Mouse (Mus musculus) kidney, embryonic 16.5 days (tissue): Measurements from ENCODE around the gene Kdm5b. TPM values are rescaled to one million over a fixed set of nuclear protein-coding genes. Genes with fewer than 3 reads are reported as not detected.
"Not testable (repeated sequence)": the region's sequence is repeated elsewhere in the genome, so short reads cannot be mapped to it uniquely, and the experiment has no call there.

ENCODE experiments used
- ATAC-seq: fragments of 200-750 bp; cut with Nextera tagmentation; 2 replicates; pipeline ENCODE4 v1.8.0; 2017; ENCODE audit warnings: moderate TSS enrichment; ENCODE audit not compliant: low FRiP score, low TSS enrichment
- H3K27ac ChIP-seq: fragments of 300-500 bp; sonication (generic); 2 replicates; pipeline ENCODE4 v1.5.1; 2014; ENCODE audit warnings: low read length
- H3K27me3 ChIP-seq: fragments of 300-500 bp; sonication (generic); 2 replicates; pipeline ENCODE4 v1.6.1; 2014; ENCODE audit warnings: low read length, control low read depth, mixed read lengths; ENCODE audit not compliant: insufficient read depth
- H3K36me3 ChIP-seq: fragments of 300-500 bp; sonication (generic); 2 replicates; pipeline ENCODE4 v1.6.1; 2014; ENCODE audit warnings: low read length, control low read depth, mixed read lengths; ENCODE audit not compliant: insufficient read depth
- H3K4me1 ChIP-seq: fragments of 300-500 bp; sonication (generic); 2 replicates; pipeline ENCODE4 v1.6.1; 2014; ENCODE audit warnings: low read length, control low read depth, mixed read lengths; ENCODE audit not compliant: insufficient read depth
- H3K4me2 ChIP-seq: fragments of 300-500 bp; sonication (generic); replicated peaks from 2 replicates; pipeline ENCODE4 v1.6.1; 2014; ENCODE audit warnings: low read depth, low read length
- H3K4me3 ChIP-seq: fragments of 300-500 bp; sonication (generic); 2 replicates; pipeline ENCODE4 v1.5.1; 2014; ENCODE audit warnings: mild to moderate bottlenecking, low read length
- H3K9ac ChIP-seq: fragments of 300-500 bp; sonication (generic); replicated peaks from 2 replicates; pipeline ENCODE4 v1.6.1; 2014; ENCODE audit warnings: low read length
- H3K9me3 ChIP-seq: fragments of 300-500 bp; sonication (generic); 2 replicates; pipeline ENCODE4 v1.6.1; 2016; ENCODE audit warnings: low read length, control low read depth
- WGBS: fragments of 180-500 bp; shearing (Covaris S2); extraction: QIAGEN DNeasy Blood & Tissue Kit; methylation state at CpG from one replicate; pipeline ENCODE4 v1.1.7; 2014; 5-methylcytosine and 5-hydroxymethylcytosine counted together
- polyA plus RNA-seq: library from polyadenylated mRNA; unstranded; fragments of >200 nt; fragmentation: Nextera tagmentation; extraction: Ambion mirVana; gene quantifications from 2 replicates; pipeline ENCODE4 v1.2.1, GENCODE M21; 2015

Kdm5b gene
- polyA plus RNA-seq, 1 experiment from 2014 or later = 47.4 TPM

DNA sequence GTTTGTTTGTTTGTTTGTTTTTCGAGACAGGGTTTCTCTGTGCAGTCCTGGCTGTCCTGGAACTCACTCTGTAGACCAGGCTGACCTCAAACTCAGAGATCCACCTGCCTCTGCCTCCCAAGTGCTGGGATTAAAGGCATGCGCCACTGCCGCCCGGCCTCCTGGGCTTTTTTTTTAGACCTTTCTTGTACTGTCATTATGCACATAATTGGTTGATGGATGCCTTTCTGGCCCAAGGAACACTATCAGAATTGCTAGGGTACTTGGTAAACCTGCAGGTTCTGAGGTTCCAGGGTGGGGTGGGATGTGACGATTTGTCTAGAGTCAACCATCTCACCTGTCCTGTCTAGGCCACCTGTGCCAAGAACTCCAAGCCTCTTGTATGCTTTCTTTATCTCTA lies 40.8 kb upstream of the Kdm5b start:
- not testable (repeated sequence) for H3K4me1 ChIP-seq, H3K4me3 ChIP-seq, H3K36me3 ChIP-seq, H3K27ac ChIP-seq, H3K4me2 ChIP-seq, H3K9me3 ChIP-seq, H3K27me3 ChIP-seq, ATAC-seq, H3K9ac ChIP-seq
- WGBS = 93% methylated on average over 5 of the region's 5 CpGs

- Histone ChIP-seq H3K4me1 (peaks cover 10% of the 10 kb centered on the region), H3K27ac (no peak overlapping the region), H3K9ac (no peak overlapping the region), H3K9me3 (no peaks in the 10 kb centered on the region), H3K27me3 (no peaks in the 10 kb centered on the region), H3K4me2 (no peak overlapping the region), H3K36me3 (no peaks in the 10 kb centered on the region), H3K4me3 (no peak overlapping the region)
- WGBS = 84% methylated on average over 8 of the region's 8 CpGs
- no peak for ATAC-seq
Observed at GRCm38 (mm10) chr1:134520001-134520721, 39.8 kb upstream of the Kdm5b start.

DNA sequence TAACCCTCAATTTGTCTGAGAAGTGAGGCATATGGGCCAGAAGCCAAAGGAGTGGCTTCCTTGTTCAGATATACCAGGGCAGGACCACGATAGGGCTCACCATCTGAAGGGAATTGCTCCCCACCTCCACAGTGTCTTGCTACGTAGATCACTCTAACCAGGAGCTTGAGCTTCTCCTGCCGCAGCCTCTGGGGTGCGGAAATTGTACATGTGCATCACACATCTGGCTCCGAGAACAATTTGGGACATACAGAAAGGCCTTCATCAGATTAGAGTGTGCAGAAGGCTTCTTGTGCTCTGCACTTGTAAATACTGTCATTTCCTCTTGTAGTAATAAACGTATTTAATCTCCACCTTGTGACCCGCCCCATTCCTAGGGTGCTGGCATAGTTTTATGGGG lies 38.8 kb upstream of the Kdm5b start:
- no peak overlapping the region for H3K9ac ChIP-seq
- peaks cover 5% of the 10 kb centered on the region for H3K4me1 ChIP-seq
- no peaks in the 10 kb centered on the region for H3K27me3 ChIP-seq
- H3K27ac ChIP-seq = no peak overlapping the region
- no peak for ATAC-seq
- WGBS = 76% methylated on average over 7 of the region's 7 CpGs
- no peaks in the 10 kb centered on the region for H3K36me3 ChIP-seq
- H3K4me3 ChIP-seq = no peak overlapping the region
- H3K4me2 ChIP-seq = no peak overlapping the region
- no peaks in the 10 kb centered on the region for H3K9me3 ChIP-seq

GRCm38 (mm10) chr1:134522325-134522724 lies 37.6 kb upstream of the Kdm5b start:
- H3K4me1 ChIP-seq = no peaks in the 10 kb centered on the region
- ATAC-seq = no peak
- no peak overlapping the region for H3K27ac ChIP-seq
- no peak overlapping the region for H3K4me2 ChIP-seq
- H3K4me3 ChIP-seq = no peak overlapping the region
- no peaks in the 10 kb centered on the region for H3K36me3 ChIP-seq
- H3K27me3 ChIP-seq = no peaks in the 10 kb centered on the region
- H3K9me3 ChIP-seq = no peaks in the 10 kb centered on the region
- H3K9ac ChIP-seq = no peak overlapping the region
- WGBS = 50% methylated on average over 2 of the region's 2 CpGs

DNA sequence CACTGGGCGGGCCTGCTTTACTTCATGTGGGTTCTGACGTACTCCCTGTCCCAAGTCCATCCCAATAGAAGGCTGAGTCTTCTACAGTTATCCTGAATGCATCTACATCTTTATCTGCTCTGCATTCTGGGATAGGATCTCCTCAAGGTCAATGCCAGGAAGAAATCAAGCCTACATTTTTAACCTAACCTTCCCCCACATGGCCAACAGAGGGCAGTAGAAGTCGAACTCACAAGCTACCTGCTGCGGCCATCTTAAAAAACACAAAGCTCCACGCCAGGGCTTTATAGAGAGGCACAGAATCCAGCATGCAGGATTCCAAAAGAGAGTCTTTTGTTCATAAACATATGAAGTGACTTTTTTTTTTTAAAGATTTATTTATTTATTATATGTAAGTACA lies 35.5 kb upstream of the Kdm5b start:
- WGBS = 77% methylated on average over 5 of the region's 5 CpGs
- ATAC-seq = no peak
- Histone ChIP-seq H3K4me2 (no peak overlapping the region), H3K9me3 (no peaks in the 10 kb centered on the region), H3K9ac (no peak overlapping the region), H3K4me1 (no peaks in the 10 kb centered on the region), H3K27me3 (no peaks in the 10 kb centered on the region), H3K36me3 (no peaks in the 10 kb centered on the region), H3K27ac (no peak overlapping the region), H3K4me3 (no peak overlapping the region)

GRCm38 (mm10) chr1:134525015-134525414 lies 35.0 kb upstream of the Kdm5b start:
- Histone ChIP-seq H3K4me1 (no peaks in the 10 kb centered on the region), H3K36me3 (no peaks in the 10 kb centered on the region), H3K4me2 (no peak overlapping the region), H3K27me3 (no peaks in the 10 kb centered on the region), H3K9ac (no peak overlapping the region), H3K4me3 (no peak overlapping the region), H3K9me3 (no peaks in the 10 kb centered on the region), H3K27ac (no peak overlapping the region)
- WGBS = 94% methylated on average over 1 of the region's 1 CpGs
- ATAC-seq = no peak

GRCm38 (mm10) chr1:134526752-134527151 lies 33.2 kb upstream of the Kdm5b start:
- H3K9ac ChIP-seq = no peak overlapping the region
- H3K27ac ChIP-seq = no peak overlapping the region
- no peaks in the 10 kb centered on the region for H3K4me1 ChIP-seq
- no peaks in the 10 kb centered on the region for H3K36me3 ChIP-seq
- no peak for ATAC-seq
- H3K27me3 ChIP-seq = no peaks in the 10 kb centered on the region
- no peak overlapping the region for H3K4me3 ChIP-seq
- 72% methylated on average over 6 of the region's 6 CpGs for WGBS
- no peak overlapping the region for H3K4me2 ChIP-seq
- no peaks in the 10 kb centered on the region for H3K9me3 ChIP-seq

GRCm38 (mm10) chr1:134530618-134531017 lies 29.4 kb upstream of the Kdm5b start:
- Histone ChIP-seq H3K27ac (no peak overlapping the region), H3K9me3 (no peaks in the 10 kb centered on the region), H3K27me3 (no peaks in the 10 kb centered on the region), H3K4me3 (no peak overlapping the region), H3K4me1 (no peaks in the 10 kb centered on the region), H3K4me2 (no peak overlapping the region), H3K36me3 (no peaks in the 10 kb centered on the region), H3K9ac (no peak overlapping the region)
- WGBS = 81% methylated on average over 6 of the region's 6 CpGs
- no peak for ATAC-seq

DNA sequence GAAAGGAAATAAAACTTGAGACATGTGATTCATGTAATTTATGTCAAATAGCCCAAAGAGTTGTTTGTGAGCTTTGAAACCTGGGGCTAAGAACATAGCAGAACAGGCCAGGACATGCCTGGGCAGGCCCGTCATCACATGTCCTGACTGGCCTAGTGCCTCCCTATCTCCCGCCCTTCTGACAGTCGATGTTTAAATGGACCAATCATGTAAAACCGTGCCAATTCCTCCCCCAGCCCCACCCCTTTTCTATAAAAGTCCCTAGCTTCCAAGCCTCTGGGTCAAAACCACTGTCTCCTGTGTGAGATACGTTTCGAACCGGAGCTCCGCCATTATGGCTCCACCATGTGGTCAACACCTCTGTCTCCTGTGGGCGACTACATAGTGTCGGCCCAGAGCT lies 26.3 kb upstream of the Kdm5b start:
- ATAC-seq, H3K9me3 ChIP-seq, H3K4me2 ChIP-seq, H3K4me1 ChIP-seq, H3K9ac ChIP-seq, H3K27ac ChIP-seq, H3K4me3 ChIP-seq, H3K36me3 ChIP-seq, H3K27me3 ChIP-seq: not testable (repeated sequence)
- 96% methylated on average over 10 of the region's 10 CpGs for WGBS

DNA sequence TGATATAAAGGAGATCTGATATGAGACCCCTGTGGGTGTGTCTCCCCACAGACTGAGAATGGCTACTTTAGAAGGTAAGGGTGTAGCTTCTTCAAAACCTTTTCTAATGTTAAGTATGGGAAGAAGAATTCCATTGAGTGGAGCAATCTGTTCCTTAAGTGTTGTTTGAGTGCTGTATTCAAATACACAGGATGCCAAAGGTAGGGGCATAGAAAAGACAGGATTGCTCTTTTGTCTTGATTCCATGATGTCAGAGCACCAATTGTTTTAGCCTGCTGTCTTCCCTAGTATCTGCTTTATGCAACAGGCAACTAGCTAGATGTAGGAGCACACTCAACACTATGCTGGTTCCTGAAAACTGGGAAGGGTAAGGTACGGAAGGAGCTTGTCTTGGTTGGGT lies 24.9 kb upstream of the Kdm5b start:
- H3K4me2 ChIP-seq = no peak overlapping the region
- H3K4me3 ChIP-seq = no peak overlapping the region
- no peak overlapping the region for H3K9ac ChIP-seq
- no peaks in the 10 kb centered on the region for H3K4me1 ChIP-seq
- no peaks in the 10 kb centered on the region for H3K9me3 ChIP-seq
- ATAC-seq = no peak
- 89% methylated on average over 1 of the region's 1 CpGs for WGBS
- no peaks in the 10 kb centered on the region for H3K27me3 ChIP-seq
- no peak overlapping the region for H3K27ac ChIP-seq
- H3K36me3 ChIP-seq = no peaks in the 10 kb centered on the region
